Mouse (Mus musculus) urinary bladder, postnatal 36 days (tissue): Measurements from ENCODE around the gene Lrrc17.
"Not testable (repeated sequence)": the region's sequence is repeated elsewhere in the genome, so short reads cannot be mapped to it uniquely, and the experiment has no call there.

Source experiments
- DNase-seq, 2 experiments: peaks; one replicate each; pipeline ENCODE4 v3.0.0; 2022; ENCODE audit warnings: low spot score in 2 of 2, mixed read lengths in 1 of 2

Gene Lrrc17

DNA sequence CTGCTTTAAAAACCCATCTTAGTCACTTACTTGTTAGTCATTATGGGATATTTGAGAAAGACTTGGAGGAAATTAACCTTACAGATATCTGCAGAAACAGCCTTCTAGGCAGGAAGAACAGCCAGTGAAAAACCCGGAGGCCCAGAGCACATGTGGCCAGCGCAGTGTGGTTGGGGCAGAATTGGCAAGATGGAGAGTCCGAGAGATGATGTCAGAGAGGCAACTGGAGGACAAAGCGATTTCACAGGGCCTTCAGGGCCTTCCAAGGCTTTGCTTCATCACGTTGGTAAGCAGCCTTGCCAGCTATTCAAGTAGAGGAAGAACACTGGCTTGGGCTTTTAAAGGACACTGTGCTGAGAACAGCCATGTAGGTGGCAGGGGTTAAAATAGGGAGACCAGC is 10.4 kb upstream of the Lrrc17 start:
- peak in 1 of 2 experiments; percentile 49 for DNase-seq

- DNase-seq: no peak
These were observed 1.1 kb upstream of the Lrrc17 start for GRCm38 (mm10) chr5:21542226-21542625.

GRCm38 (mm10) chr5:21544821-21545220 is 1.5 kb downstream of the Lrrc17 start:
- DNase-seq: no peak

DNA sequence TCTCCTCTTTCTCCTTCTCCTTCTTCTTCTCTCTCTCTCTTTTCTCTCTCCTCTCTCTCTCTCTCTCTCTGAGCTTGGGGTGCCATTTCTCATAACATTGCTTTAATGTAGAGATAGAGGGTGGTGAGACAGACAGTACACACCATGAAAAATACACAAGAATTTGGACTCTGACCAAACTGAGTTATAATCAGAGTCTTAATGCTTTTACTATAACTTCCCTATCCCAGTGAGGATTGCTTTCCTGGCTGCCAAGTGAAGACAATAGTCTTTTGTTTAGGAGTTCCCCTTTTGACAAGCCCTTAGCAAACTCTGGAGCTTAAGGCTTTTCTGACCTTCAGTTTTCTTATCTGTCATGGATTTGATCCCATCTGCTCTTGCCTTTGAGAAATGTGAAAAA is 1.9 kb downstream of the Lrrc17 start:
- no peak for DNase-seq

GRCm38 (mm10) chr5:21545786-21546185 is 2.4 kb downstream of the Lrrc17 start:
- DNase-seq: peak in 1 of 2 experiments; percentile 49

DNA sequence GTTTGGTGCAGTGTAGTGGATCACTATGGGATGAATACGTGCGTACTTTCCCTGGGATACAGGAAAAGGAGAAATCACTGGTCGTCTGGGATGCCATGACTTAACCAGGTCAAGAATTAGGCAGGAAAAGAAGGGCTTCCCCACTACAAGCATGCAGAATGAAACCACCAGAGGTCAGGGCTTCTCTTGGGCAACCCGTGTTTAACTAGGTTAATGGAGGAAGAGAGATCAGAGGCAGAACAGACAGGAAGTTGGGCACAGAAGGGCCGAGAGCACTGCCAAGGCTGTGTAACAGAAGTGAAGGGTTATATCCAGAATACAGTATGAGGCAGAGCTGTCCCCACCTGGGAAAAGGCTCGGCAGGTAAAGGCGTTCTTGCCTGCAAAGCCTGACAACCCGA is 3.6 kb downstream of the Lrrc17 start:
- no peak for DNase-seq

DNA sequence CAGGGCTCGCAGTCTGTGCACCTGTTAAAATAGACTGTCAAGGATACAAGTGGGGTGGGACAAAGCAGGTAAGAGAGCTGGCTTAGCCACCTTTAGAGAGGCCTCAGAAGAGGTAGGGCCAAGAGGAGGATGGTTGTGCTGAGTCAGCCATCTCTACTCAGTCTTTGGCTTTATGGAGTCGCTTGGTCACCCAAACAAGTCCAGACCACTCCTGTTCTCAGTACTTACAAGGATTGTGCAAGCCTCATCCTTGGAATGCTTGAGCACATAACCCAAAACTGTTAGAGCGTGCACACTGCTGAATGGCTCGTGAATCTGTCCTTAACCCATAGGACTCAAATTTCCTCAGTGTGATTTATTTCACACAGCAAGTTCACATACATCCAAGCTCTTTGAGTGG is 10.3 kb downstream of the Lrrc17 start:
- peak in 1 of 2 experiments; percentile 12 for DNase-seq

- no peak for DNase-seq
These were observed 11.4 kb downstream of the Lrrc17 start for GRCm38 (mm10) chr5:21554732-21555131.

- no peak for DNase-seq
These were observed 13.1 kb downstream of the Lrrc17 start for GRCm38 (mm10) chr5:21556502-21556901.

DNA sequence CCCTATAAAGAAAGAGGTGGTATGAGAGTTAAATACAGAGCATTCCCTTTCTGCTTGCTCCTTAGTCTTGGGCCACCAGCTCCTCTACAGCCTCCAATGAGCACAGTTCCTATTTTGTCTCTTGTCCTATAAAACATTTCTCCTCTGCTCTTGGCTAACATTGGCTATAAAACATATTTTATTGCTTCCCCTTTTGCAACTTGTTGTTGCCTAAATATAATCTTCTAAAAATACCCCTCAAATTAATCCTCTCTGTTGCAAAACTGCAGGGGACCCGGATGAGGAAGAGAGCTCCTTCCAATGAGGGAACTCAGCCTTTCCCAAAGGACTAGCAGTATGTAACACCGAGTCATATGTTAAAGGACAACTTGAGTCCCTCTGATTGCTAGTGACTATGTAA is 20.6 kb downstream of the Lrrc17 start:
- peak in 1 of 2 experiments; percentile 40 for DNase-seq

- DNase-seq: no peak
These were observed 22.2 kb downstream of the Lrrc17 start for GRCm38 (mm10) chr5:21565392-21566065.

- no peak for DNase-seq
These were observed 24.4 kb downstream of the Lrrc17 start for GRCm38 (mm10) chr5:21567784-21568183.

- DNase-seq: no peak
These were observed 29.5 kb downstream of the Lrrc17 start for GRCm38 (mm10) chr5:21572764-21573416.

DNA sequence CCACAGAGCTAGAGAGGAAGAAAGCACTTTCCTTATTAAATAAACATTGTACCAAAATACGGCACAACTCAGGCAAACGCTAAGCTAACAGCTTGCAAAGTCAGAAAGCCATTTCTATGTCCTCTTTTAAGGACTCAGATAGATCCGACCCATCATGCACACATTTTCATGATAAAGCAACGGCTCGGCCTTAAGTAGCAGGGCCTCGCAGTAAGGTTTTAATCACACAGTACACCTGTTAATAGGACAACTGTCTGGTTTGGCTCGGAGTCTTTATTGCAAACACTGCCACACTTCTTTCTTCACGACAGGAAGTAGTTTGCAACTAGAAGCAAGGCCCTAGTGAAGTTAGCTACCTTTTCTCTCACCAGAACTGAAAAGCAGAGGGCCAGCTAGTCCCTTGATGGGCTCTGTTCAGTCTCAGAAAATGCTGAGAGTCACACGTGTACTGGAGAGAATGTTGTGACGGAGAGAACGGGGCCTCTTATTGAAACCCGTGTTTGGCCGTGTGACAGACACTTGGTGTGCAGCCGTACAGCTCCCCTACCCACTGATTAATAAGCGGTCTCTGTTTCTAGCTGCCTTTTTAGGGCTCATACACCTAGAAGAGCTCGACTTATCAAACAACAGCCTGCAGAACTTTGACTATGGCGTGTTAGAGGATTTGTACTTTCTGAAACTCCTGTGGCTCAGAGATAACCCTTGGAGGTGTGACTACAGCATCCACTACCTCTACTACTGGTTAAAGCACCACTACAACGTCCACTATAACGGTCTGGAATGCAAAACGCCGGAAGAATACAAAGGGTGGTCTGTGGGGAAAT is 31.2 kb downstream of the Lrrc17 start:
- DNase-seq: no peak

DNA sequence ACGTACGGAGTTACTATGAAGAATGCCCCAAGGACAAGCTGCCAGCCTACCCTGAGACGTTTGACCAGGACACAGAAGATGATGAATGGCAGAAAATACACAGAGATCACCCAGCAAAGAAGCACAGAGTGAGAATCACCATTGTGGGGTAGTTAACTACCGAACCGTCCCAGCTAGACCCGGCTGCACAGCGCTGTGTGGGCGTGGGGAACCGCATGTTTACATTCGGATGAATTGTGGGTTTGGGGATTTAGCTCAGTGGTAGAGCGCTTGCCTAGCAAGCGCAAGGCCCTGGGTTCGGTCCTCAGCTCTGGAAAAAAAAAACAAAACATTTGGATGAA is 31.8 kb downstream of the Lrrc17 start:
- no peak for DNase-seq

GRCm38 (mm10) chr5:21578136-21578535 is 34.8 kb downstream of the Lrrc17 start:
- no peak for DNase-seq

DNA sequence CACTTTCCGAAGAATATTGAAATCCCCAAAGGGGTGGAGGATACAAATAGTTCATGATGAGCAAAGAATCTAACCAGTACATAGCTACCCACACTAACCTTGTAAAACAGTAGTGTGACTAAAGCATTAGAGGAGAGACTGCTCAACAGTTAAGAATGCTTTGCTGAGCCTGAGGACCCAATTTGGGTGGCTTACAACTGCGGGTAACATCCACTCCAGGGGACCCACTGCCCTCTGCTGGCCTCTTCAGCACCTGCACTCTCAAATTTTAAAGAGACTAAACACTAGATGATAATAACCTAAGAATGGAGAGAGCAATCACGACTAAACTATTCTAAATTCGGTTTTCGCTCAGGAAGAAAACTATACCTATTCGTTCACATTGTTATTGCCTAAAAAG is 43.4 kb downstream of the Lrrc17 start:
- peak; percentile 43 to 49 for DNase-seq

DNA sequence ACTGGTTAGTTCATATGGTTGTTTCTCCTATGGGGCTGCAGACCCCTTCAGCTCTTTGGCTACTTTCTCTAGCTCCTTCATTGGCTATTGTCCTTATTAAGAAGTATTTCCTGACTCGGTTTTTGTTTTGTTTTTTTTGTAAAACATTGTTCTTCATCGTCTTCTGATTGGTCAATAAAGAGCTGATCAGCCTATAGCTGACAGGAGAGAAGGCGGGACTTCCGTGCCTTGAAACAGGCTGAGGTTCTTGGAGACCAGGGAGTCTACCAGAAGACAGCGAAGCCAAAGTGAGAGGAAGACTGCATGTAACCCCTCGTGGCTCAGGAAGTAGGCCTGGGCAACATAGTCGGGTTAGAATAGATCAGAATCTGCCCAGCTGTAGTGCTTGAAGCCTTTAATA is 44.3 kb downstream of the Lrrc17 start:
- no peak for DNase-seq

- DNase-seq: no peak
These were observed 44.9 kb downstream of the Lrrc17 start for GRCm38 (mm10) chr5:21588220-21588619.

DNA sequence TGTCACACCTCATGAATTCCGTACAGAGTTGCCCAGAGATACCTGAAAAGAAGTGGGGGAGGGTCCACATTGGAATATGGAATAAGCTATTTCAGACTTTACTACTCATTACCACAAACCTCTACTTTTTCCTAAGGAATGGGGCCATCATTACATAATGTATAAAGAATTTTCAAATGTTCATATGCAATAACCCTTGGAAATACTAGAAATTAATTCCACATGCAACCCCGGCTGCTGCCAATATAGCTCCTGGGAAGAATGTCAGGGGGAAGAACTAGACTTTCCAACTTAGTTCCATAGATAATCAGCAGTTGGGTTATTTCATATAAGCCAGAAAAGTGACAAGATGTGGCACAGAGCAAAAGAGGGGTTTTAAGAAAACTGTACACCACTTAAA is 48.7 kb downstream of the Lrrc17 start:
- DNase-seq: no peak

DNA sequence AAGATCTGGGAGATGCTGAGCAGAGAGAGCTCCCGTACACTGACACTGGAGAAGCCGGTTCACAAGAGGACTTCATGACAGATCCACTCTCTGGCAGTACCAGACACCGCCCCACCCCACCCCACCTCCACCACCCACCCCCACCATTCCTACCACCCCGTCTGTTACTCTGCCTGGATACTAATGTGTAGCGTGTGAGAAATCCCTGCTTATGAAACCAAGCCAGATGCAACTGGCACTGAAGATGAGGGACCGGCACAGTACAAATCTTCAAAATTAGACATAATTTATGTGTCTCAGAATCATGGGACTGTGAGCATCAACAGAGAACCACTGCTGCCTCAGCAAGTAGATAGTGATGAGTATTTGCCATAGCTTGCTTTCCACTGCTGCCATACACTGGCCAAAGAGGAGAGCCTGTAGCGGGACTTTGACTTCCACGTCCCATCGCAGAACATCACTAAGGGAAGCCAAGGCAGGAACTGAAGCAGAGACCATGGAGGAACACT is 49.9 kb downstream of the Lrrc17 start:
- DNase-seq: no peak

DNA sequence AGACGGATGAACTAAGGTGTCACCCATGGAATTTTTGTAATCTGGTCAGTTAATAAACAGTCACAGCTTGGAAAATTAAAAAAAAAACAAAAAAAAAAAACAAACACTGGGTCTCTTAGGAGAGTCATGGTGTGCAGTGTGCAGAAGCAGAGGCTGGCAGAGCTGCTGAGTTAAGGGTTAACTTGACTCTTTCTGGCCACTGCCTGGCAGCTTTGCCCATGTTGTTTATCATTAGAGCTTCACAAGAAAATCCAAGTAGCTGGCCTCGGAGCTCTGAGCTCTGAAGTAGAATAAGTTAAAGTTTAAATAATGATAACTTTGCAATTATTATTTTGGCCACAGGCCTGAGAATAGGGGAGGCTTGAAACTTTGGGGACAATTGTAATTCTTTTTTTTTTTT is 56.2 kb downstream of the Lrrc17 start:
- not testable (repeated sequence) for DNase-seq

GRCm38 (mm10) chr5:21599961-21600360 is 56.6 kb downstream of the Lrrc17 start:
- no peak for DNase-seq
